18 mouse cellular contexts compared by ENCODE assay signal in the genomic region with DNA sequence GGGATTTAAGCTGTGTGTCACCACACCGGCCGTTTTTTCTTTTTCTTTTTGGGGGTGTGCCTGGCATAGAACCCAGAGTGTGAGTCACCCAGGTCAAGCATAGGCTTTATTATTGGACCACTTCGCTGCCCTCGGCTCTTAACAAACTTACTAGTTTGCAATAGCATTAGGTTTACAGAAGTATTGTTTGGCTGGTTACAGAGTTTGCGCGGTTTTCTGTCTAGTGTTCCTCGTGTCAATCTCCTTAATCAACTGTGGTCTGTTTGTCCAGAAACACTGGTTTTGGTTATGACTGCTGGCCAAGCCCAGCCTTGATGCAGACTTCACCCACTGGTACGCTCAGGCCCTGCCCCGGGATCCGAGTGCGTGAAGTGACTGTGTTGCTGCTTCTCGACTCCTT. TPM values are rescaled to one million over a fixed set of nuclear protein-coding genes. Genes with fewer than 3 reads are reported as not detected.
DNase-seq lines count a peak whose midpoint lies in the region; ATAC-seq lines count a peak whose summit lies in the region.
"Had no signal": no experiment of that assay in that cellular context is flagged by ENCODE, and none has a peak within 500 bp of the region (broad histone marks: within the 10 kb centered on the region; RNA-seq: fewer than 3 reads in every experiment).

No protein-coding gene starts in this region.

- no peaks in the 10 kb centered on the region for H3K27me3 ChIP-seq in lung, embryonic 16.5 days (ENCODE audit: control insufficient read depth, insufficient read depth, low read depth, low read length)
- no peaks in the 10 kb centered on the region for H3K27me3 ChIP-seq in limb, embryonic 10.5 days (ENCODE audit: low read depth, poor library complexity, severe bottlenecking)
- H3K27me3 ChIP-seq in stomach, embryonic 16.5 days (ENCODE audit: control insufficient read depth, insufficient read depth, low read length): no peaks in the 10 kb centered on the region
- no peaks in the 10 kb centered on the region for H3K27me3 ChIP-seq in heart, embryonic 11.5 days (ENCODE audit: control insufficient read depth, insufficient read depth, low read length)
- H3K27me3 ChIP-seq: embryonic facial prominence, embryonic 12.5 days; forebrain, embryonic 12.5 days; liver, embryonic 12.5 days; midbrain, embryonic 15.5 days had no signal

- no peak overlapping the region for H3K9ac ChIP-seq in lung, embryonic 16.5 days (ENCODE audit: low read length)
- peak overlapping the region; percentile 46 for H3K9ac ChIP-seq in stomach, embryonic 16.5 days (ENCODE audit: low read length)
- no peak overlapping the region for H3K9ac ChIP-seq in heart, embryonic 11.5 days (ENCODE audit: low read depth, low read length)
- H3K9ac ChIP-seq: embryonic facial prominence, embryonic 12.5 days; forebrain, embryonic 12.5 days; liver, embryonic 12.5 days; midbrain, embryonic 15.5 days had no signal

- no peak overlapping the region for H3K4me3 ChIP-seq in lung, embryonic 16.5 days (ENCODE audit: low read length)
- H3K4me3 ChIP-seq in limb, embryonic 10.5 days: no peak overlapping the region
- H3K4me3 ChIP-seq in stomach, embryonic 16.5 days (replicated peaks; ENCODE audit: low read length): no peak overlapping the region
- H3K4me3 ChIP-seq in heart, embryonic 11.5 days (ENCODE audit: low read depth, low read length): no peak overlapping the region
- H3K4me3 ChIP-seq: embryonic facial prominence, embryonic 12.5 days; forebrain, embryonic 12.5 days; heart, adult 2 months; liver, embryonic 12.5 days; midbrain, embryonic 15.5 days had no signal

- peak; percentile 24 for DNase-seq in adrenal gland, postnatal 25 days
- no peak for DNase-seq in adrenal gland, adult 18-20 months (ENCODE audit: low spot score in 2 of 2)
- no peak for DNase-seq in lung, postnatal 4 days
- no peak for DNase-seq in limb, embryonic 10.5 days (ENCODE audit: low spot score)
- no peak for DNase-seq in frontal cortex, postnatal 25 days (ENCODE audit: low spot score in 2 of 2)
- DNase-seq: cerebellum, adult 11-12 months; cerebellum, postnatal 36 days; heart, adult 2 months; kidney, postnatal 25 days; spleen, adult 18-20 months had no signal

- 72% methylated on average over 12 of the region's 12 CpGs for WGBS in lung, embryonic 16.5 days
- WGBS in limb, embryonic 10.5 days: 90% methylated on average over 12 of the region's 12 CpGs
- WGBS in stomach, embryonic 16.5 days: 66% methylated on average over 12 of the region's 12 CpGs
- 86% methylated on average over 12 of the region's 12 CpGs for WGBS in heart, embryonic 11.5 days (ENCODE audit: insufficient replicate concordance)

- H3K36me3 ChIP-seq in lung, embryonic 16.5 days (ENCODE audit: control insufficient read depth, insufficient read depth, low read length): no peaks in the 10 kb centered on the region
- H3K36me3 ChIP-seq in limb, embryonic 10.5 days: 0 out of 2 replicates have a peak, but pooled peaks cover 3% of the 10 kb centered on the region
- no peaks in the 10 kb centered on the region for H3K36me3 ChIP-seq in stomach, embryonic 16.5 days (ENCODE audit: control insufficient read depth, insufficient read depth, low read length)
- no peaks in the 10 kb centered on the region for H3K36me3 ChIP-seq in heart, embryonic 11.5 days (ENCODE audit: control insufficient read depth, insufficient read depth, low read length)
- H3K36me3 ChIP-seq: embryonic facial prominence, embryonic 12.5 days; forebrain, embryonic 12.5 days; liver, embryonic 12.5 days; midbrain, embryonic 15.5 days had no signal

- H3K9me3 ChIP-seq in lung, embryonic 16.5 days (ENCODE audit: control insufficient read depth, low read length): peaks cover 4% of the 10 kb centered on the region; the same call in 1 of the 2 replicates
- H3K9me3 ChIP-seq in limb, embryonic 10.5 days (replicated peaks): peaks cover 4% of the 10 kb centered on the region; the same call in 1 of the 2 replicates
- H3K9me3 ChIP-seq in stomach, embryonic 16.5 days (replicated peaks; ENCODE audit: control insufficient read depth, low read length): peaks cover 12% of the 10 kb centered on the region
- 0 out of 2 replicates have a peak, but pooled peaks cover 4% of the 10 kb centered on the region for H3K9me3 ChIP-seq in heart, embryonic 11.5 days (replicated peaks; ENCODE audit: control insufficient read depth, low read length)
- H3K9me3 ChIP-seq: embryonic facial prominence, embryonic 12.5 days; forebrain, embryonic 12.5 days; midbrain, embryonic 15.5 days had no signal

- peaks cover 14% of the 10 kb centered on the region for H3K4me1 ChIP-seq in lung, embryonic 16.5 days (replicated peaks; ENCODE audit: control insufficient read depth, insufficient read depth, low read length)
- H3K4me1 ChIP-seq in limb, embryonic 10.5 days: peaks cover 29% of the 10 kb centered on the region
- H3K4me1 ChIP-seq in stomach, embryonic 16.5 days (ENCODE audit: control insufficient read depth, insufficient read depth, low read length): peaks cover 21% of the 10 kb centered on the region
- H3K4me1 ChIP-seq in heart, embryonic 11.5 days (ENCODE audit: control insufficient read depth, insufficient read depth, low read length): no peaks in the 10 kb centered on the region
- H3K4me1 ChIP-seq: embryonic facial prominence, embryonic 12.5 days; forebrain, embryonic 12.5 days; midbrain, embryonic 15.5 days had no signal

- no peak overlapping the region for H3K4me2 ChIP-seq in lung, embryonic 16.5 days (ENCODE audit: low read depth, low read length)
- no peak overlapping the region; the same call in 1 of the 2 replicates for H3K4me2 ChIP-seq in stomach, embryonic 16.5 days (ENCODE audit: low read depth, low read length)
- H3K4me2 ChIP-seq in heart, embryonic 11.5 days: no peak overlapping the region
- H3K4me2 ChIP-seq: embryonic facial prominence, embryonic 12.5 days; forebrain, embryonic 12.5 days; liver, embryonic 12.5 days; midbrain, embryonic 15.5 days had no signal

- H3K27ac ChIP-seq in lung, embryonic 16.5 days (ENCODE audit: low read length): peak overlapping the region; percentile 59
- H3K27ac ChIP-seq in limb, embryonic 10.5 days: peak overlapping the region; percentile 80
- peak overlapping the region; percentile 92 for H3K27ac ChIP-seq in stomach, embryonic 16.5 days (ENCODE audit: low read length)
- no peak overlapping the region for H3K27ac ChIP-seq in heart, embryonic 11.5 days (ENCODE audit: low read depth, low read length)
- H3K27ac ChIP-seq: embryonic facial prominence, embryonic 12.5 days; forebrain, embryonic 12.5 days; heart, adult 2 months; hindbrain, postnatal 0 days; liver, embryonic 12.5 days; midbrain, embryonic 15.5 days had no signal

- ATAC-seq in lung, embryonic 16.5 days (ENCODE audit: low read depth): no peak
- peak; percentile 48; the same call in 1 of the 2 replicates for ATAC-seq in stomach, embryonic 16.5 days (ENCODE audit: insufficient read depth, low FRiP score)
- no peak for ATAC-seq in heart, embryonic 11.5 days (replicated peaks; ENCODE audit: insufficient number of reproducible peaks, low FRiP score, low TSS enrichment)
- ATAC-seq: hindbrain, postnatal 0 days; liver, embryonic 12.5 days; midbrain, embryonic 15.5 days had no signal

RNA-seq across cellular contexts. Expression of gene Fam102a, which starts 32.3 kb away (rescaled TPM):
- 32.3 and 35.5 TPM in 2 replicates for total RNA-seq in adrenal gland, postnatal 25 days (2021)
- total RNA-seq in adrenal gland, adult 18-20 months (2021): 10 to 100 TPM; 27.4 to 41.0 TPM
- 11.9 and 12.7 TPM in 2 replicates for polyA plus RNA-seq in lung, embryonic 16.5 days (2015; fragmentation: Nextera tagmentation; extraction: Ambion mirVana)
- polyA plus RNA-seq in limb, embryonic 10.5 days (2016; fragmentation: Nextera tagmentation; extraction: Ambion mirVana): 12.0 and 14.0 TPM in 2 replicates
- polyA plus RNA-seq in stomach, embryonic 16.5 days (2015; fragmentation: Nextera tagmentation; extraction: Ambion mirVana): 11.4 and 12.8 TPM in 2 replicates
- polyA plus RNA-seq in heart, embryonic 11.5 days (2014; fragmentation: Nextera tagmentation; extraction: Ambion mirVana): 5.2 and 5.3 TPM in 2 replicates

RNA-seq across cellular contexts. Expression of gene Slc25a25, which starts 51.6 kb away (rescaled TPM):
- total RNA-seq in adrenal gland, postnatal 25 days (2021): 16.4 and 28.0 TPM in 2 replicates
- total RNA-seq in adrenal gland, adult 18-20 months (2021): 10 to 100 TPM; 48.8 to 55.3 TPM
- polyA plus RNA-seq in lung, embryonic 16.5 days (2015; fragmentation: Nextera tagmentation; extraction: Ambion mirVana): 16.0 and 17.5 TPM in 2 replicates
- 30.8 and 33.0 TPM in 2 replicates for polyA plus RNA-seq in limb, embryonic 10.5 days (2016; fragmentation: Nextera tagmentation; extraction: Ambion mirVana)
- 15.4 and 16.9 TPM in 2 replicates for polyA plus RNA-seq in stomach, embryonic 16.5 days (2015; fragmentation: Nextera tagmentation; extraction: Ambion mirVana)
- 7.9 and 8.5 TPM in 2 replicates for polyA plus RNA-seq in heart, embryonic 11.5 days (2014; fragmentation: Nextera tagmentation; extraction: Ambion mirVana)

RNA-seq across cellular contexts. Expression of gene Naif1, which starts 52.6 kb away (rescaled TPM):
- total RNA-seq in adrenal gland, postnatal 25 days (2021): 5.5 and 5.6 TPM in 2 replicates
- total RNA-seq in adrenal gland, adult 18-20 months (2021): 1 to 10 TPM; 4.1 to 4.5 TPM
- 6.5 and 6.8 TPM in 2 replicates for polyA plus RNA-seq in lung, embryonic 16.5 days (2015; fragmentation: Nextera tagmentation; extraction: Ambion mirVana)
- 5.9 and 7.3 TPM in 2 replicates for polyA plus RNA-seq in limb, embryonic 10.5 days (2016; fragmentation: Nextera tagmentation; extraction: Ambion mirVana)
- 5.1 and 5.7 TPM in 2 replicates for polyA plus RNA-seq in stomach, embryonic 16.5 days (2015; fragmentation: Nextera tagmentation; extraction: Ambion mirVana)
- polyA plus RNA-seq in heart, embryonic 11.5 days (2014; fragmentation: Nextera tagmentation; extraction: Ambion mirVana): 5.1 and 5.3 TPM in 2 replicates
